Mouse (Mus musculus) layer of hippocampus, adult 8-10 months (tissue): ENCODE measurements at regions not wholly inside any gene's neighbourhood (a gene's known extent, or its start where the extent isn't known, plus 50 kb on each side); places are given as distances from the start of the nearest gene placed in this dataset.
A peak's percentile ranks its signal among the peaks of the same experiment; 100 is the strongest.

Experiments
- DNase-seq, 2 experiments: peaks; one replicate each; pipeline ENCODE4 v3.0.0; 2022; ENCODE audit warnings: low spot score in 2 of 2

DNA sequence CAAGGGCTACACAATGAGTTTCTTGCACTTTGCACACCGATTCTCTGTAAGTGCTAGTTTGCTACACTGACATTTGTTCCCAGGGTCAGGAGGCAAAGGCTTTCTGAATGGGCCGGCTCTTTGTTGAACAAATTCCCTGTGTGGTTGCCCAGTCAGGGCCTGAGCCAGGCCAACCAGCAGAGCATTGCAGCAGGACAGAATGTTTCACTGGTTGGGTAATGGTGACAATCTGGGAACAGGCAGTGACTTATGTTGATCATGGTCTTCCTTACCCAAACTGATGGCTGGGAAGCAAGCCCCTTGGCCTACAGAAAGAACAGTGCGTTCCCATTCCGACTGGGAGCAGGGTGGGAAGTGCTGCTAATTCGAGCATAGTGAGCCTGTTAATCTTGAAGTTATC lies 363.7 kb upstream of the Satb1 start:
- no peak for DNase-seq

DNA sequence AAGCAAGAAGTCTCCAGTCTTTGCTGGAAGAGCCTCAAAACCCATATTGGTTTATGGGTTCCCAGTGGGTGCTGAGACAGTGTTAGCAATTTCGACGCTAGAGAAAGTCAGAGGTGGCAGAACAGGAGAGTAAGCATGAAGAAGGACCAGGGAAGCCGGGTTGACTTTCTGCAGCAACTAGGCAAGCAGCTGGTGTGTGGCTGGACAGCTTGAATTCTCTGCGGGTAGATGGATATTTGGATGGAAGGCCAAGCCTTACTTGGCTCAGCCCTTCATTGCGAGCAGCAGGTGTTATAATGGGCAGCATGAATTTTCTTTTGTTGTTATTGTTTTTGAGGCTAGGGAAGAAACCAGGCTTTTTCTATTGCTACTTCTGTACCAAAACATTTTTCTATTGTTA lies 362.7 kb upstream of the Satb1 start:
- DNase-seq, result no peak

GRCm38 (mm10) chr17:52191064-52191682 lies 358.1 kb upstream of the Satb1 start:
- DNase-seq, result no peak

DNA sequence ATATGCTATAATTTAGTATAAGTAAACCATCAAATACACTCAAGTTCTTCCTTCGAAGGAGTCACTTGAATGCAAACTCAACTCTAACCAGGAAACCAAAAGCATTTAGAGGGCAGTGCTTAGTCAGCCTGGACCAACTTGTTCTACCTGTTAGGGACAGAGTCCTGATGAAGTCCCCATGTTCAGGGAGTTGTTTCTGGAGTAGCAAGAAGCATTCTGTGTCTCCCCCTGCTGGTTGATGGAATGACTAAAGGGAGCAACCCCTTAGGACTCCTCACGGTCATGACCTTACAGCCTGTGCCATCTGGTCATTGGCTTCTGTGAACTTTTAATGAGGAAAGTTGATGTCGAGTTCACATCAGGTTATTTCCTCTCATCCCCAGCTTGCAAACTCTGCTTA lies 349.6 kb upstream of the Satb1 start:
- DNase-seq, result no peak

DNA sequence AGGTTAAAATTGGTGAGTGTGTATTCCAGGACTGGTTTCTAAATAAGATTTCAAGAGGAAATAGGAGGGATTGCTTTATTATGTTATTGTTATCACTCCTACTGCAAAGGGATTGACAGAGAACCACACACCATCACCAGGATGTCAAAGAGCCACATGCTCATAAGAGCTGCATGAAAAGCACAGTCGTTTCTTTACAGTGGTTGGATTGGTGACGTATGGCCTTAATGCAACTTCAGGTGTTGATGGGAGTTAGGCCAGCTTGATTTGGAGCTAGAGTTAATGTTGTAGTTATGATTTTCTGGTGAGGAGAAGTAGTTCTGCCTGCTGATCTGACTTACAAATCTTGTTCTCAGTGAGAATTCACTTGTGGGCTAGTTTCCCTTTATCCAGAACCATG lies 344.9 kb upstream of the Satb1 start:
- DNase-seq, result no peak

- no peak for DNase-seq
Observed at GRCm38 (mm10) chr17:52168076-52168838, 335.2 kb upstream of the Satb1 start.

DNA sequence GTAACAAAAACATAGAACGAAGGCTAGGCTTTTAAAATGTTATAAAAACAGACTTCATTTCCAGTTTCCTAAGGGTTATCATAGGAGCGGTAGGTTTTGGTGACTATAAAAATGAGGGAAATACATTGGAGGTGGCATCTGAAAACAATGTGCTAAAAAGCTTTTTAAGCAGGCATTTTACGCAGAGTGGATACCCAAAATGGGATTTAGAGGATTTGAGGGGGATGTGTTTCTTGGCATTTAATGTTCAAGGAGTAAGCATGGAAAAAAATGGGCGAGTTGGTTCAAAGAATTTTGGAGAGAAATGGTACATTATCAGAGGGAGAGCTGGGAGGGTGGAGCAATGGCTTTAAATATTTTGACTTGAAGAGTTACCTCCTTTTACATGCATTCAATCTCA lies 334.6 kb upstream of the Satb1 start:
- DNase-seq, result no peak

- DNase-seq, result no peak
Observed at GRCm38 (mm10) chr17:52165891-52166485, 332.9 kb upstream of the Satb1 start.

DNA sequence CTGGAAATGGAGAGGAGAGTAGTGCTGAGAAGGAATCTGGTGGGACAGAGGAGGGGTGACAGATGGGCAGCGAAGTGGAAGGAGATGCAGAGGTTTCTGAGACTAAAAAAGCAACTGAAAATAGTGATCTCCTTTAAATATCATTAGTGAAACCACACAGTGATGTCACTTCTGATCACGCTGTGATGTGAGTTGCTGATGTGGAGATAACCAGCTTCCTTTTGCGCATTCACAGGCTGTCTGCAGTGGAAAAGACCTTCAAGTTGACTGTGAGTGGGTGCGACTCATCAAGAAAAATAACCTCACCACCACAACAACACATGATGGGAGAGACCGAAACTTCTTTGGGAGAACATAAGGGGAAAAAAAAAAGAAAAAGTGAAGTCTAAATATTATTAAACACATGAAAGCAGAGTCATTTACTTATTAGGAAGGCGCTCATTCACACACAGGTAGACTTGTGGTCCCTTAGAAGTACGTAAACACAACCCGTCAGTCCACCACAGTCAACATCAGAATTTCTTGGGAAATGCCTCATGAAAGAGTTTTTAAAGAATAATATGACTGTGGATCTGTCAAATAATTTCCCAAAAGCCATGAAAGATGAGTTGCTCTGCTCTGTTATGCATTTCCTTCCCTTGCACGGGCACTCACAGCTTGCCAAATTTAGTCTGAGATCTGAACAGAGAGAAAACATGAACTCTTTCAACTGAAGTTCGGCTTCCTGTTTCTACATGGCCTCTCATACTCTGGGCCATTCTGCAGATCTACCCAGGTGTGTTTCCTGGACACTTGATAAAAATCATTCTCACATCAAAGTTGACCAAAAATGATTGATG lies 329.7 kb upstream of the Satb1 start:
- DNase-seq, result no peak

- no peak for DNase-seq
Observed at GRCm38 (mm10) chr17:52150496-52150895, 317.4 kb upstream of the Satb1 start.

GRCm38 (mm10) chr17:52149834-52150233 lies 316.7 kb upstream of the Satb1 start:
- DNase-seq, result no peak

- DNase-seq, result no peak
Observed at GRCm38 (mm10) chr17:52149068-52149467, 316.0 kb upstream of the Satb1 start.

- DNase-seq, result no peak
Observed at GRCm38 (mm10) chr17:52103891-52104290, 270.8 kb upstream of the Satb1 start.

DNA sequence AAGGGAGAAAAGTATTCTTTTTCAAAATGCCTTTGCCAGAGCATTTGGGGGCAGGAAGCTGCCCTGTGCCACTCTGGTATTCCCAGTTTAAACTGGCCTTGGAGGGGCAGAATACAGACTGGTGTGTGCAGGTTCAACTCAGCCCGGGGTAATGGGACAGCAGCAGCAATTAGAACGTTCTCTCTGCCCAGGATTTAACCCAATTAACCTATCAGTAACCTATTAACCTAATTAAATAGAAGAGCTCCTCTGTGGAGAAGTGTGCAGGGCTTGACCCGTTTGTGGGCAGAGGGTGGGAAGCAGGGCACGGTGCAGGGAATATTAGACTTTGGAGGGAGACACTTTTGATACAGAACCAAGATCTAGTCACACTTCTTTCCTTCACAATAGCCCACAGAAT lies 252.7 kb upstream of the Satb1 start:
- no peak for DNase-seq

- no peak for DNase-seq
Observed at GRCm38 (mm10) chr17:52084455-52084854, 251.4 kb upstream of the Satb1 start.

GRCm38 (mm10) chr17:52079316-52079715 lies 246.2 kb upstream of the Satb1 start:
- DNase-seq, result no peak

GRCm38 (mm10) chr17:52078496-52078895 lies 245.4 kb upstream of the Satb1 start:
- peak; percentile 7 to 35 for DNase-seq

DNA sequence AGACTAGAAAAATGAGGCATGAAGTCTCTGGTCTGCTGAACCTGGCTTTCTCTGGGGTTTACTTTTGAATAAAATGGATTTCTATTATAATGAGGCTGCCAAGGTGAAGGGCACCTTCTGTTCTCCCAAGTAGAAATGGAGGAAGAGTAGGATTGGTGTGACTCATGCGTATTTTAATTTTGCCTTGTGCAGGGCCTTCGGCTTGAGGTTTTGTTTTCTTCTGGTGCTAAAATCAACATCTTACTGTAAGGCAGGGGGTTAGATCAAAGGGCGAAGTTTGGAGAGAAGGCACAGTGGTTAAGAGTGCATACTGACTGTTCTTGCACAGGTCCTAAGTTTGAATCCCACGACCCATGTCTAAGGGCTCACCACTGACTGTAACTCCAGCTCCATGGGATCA lies 244.9 kb upstream of the Satb1 start:
- DNase-seq, result no peak

DNA sequence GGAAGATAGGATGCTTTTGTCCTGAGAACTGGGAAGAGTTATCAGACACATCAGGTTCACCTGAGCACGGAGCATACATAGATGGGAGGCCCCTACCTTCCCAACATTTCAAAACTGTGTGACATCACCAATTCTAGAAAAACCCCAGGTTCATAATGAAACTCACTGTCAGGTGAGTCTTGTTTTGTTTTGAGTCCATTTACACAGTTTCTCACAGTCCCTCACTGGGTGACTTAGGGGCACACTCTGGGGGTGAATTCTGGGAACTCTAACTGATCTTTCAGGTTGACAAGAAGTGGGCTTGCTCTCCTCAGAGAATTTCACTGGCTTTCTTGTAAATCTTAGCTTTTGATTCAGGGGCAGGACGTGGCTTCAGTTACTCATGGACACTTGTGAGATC lies 243.7 kb upstream of the Satb1 start:
- no peak for DNase-seq

DNA sequence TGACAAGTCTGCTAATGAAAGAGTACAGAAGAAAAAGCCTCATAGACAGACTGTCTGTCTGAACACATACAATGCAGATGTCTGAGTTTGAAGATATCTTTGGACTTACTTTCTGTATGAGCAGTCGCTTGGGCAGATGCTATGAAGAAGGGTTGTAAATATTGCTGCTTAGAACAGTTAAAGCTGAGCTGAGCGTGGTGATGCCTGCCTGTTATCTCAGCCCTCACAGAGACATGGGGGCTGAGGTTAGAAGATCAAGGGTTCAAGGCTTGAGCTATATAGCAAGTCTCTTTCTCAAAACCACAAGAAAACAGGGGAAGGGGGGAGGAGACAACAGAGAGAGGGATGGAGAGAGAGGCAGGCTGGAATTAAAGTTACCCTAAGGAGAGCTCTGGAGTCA lies 234.6 kb upstream of the Satb1 start:
- no peak for DNase-seq

DNA sequence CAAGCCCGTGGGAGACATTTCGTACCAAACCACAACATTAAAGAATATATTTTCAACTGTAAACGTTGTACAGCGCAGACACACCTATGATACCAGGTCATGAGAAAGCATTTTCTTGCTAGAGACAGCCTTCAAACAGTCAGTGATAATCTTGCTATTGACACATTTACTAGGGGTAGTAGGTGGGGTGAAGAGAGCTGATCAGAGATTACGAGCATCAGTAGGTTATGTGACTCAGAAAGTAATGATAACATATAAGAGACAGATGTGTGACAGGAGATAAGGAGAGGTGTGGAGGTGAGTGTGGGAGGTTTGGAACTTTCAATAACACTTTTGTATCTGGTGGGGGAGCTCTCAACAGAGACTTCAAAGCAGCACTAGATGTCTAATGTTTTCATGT lies 231.5 kb upstream of the Satb1 start:
- DNase-seq, result no peak

DNA sequence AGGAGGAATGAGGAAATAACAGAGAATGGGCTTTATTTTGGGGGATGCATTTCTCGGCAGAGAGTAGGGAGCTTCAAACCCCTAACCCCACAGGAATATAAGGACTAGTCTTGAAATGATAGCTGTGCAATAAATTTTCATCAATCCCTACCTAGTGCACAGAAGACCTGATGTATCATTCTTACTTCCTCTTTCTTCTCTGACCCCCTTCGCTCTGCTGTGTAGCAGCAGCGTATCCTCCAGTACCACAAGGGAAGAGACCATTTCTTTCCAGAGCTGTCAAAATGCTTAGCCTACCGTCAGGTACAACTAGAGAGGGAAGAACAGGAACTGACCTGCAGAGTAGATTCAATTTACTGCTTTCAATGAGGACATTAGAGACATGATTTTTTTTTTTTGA lies 230.0 kb upstream of the Satb1 start:
- no peak for DNase-seq
